Mouse (Mus musculus) small intestine, adult 2 months (tissue): ENCODE measurements around the gene Stk24.

ENCODE experiments used
- CTCF ChIP-seq: fragments of 200-500 bp; IDR thresholded peaks from 2 replicates; pipeline ENCODE4 v1.5.1; 2012; ENCODE audit warnings: low read depth, mild to moderate bottlenecking, control low read depth, inconsistent platforms, low read length, moderate library complexity, mixed read lengths; ENCODE audit not compliant: insufficient replicate concordance, insufficient read length; ENCODE audit errors: extremely low read depth
- POLR2A ChIP-seq: fragments of 200-500 bp; IDR thresholded peaks from 2 replicates; pipeline ENCODE4 v1.6.1; 2012; ENCODE audit warnings: low read depth, mild to moderate bottlenecking, control low read depth, inconsistent platforms, low read length, moderate library complexity

DNA sequence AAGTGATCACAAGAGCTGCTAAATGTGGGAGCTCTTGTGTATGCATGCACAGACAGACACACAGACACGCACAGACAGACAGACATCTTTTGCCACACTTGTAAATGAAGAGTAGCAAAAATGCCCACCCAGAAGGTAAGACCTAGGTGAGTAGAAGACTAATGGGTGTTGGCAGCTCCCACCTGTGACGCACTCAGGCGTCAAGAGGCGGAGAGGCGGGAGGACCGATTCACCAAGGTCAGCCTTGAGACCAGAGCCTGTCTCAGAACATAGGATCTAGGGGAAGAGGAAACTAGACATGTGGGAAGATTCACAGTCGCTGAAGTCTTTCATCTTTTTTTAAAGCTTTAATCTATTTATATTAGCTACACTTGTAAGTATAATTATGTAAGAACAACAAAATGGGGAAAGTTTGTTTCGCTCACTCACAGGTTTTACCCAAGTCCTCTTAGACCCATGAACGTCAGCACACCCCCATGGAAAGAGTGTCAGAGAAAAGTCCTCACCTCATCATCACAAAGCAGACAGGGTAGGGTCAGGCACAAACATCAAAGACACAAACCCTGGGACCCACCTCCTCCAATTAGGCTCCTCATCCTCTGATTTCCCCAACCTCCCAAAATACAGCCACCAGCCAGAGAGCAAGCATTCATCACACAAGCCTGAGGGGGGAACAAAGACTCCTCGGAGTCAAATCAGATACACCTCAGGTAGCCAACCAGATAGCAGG is 26.0 kb downstream of the Stk24 start:
- TF ChIP-seq POLR2A (no peak), CTCF (no peak)
